Mouse (Mus musculus): ENCODE measurements around the gene Mef2a.

- TF ChIP-seq CTCF (IDR thresholded peaks at IDR 0.05; ENCODE audit: control insufficient read depth, insufficient read depth, low read length) (peak; percentile 76), POLR2A (IDR thresholded peaks at IDR 0.05; ENCODE audit: borderline replicate concordance, control insufficient read depth, low read depth, low read length) (no peak)
Measured at GRCm38 (mm10) chr7:67228891-67229602, 143.6 kb downstream of the Mef2a start.

All from bone marrow, adult 2 months (tissue).